Mouse (Mus musculus): Measurements from ENCODE around the gene Nap1l5.

Gene Nap1l5

DNA sequence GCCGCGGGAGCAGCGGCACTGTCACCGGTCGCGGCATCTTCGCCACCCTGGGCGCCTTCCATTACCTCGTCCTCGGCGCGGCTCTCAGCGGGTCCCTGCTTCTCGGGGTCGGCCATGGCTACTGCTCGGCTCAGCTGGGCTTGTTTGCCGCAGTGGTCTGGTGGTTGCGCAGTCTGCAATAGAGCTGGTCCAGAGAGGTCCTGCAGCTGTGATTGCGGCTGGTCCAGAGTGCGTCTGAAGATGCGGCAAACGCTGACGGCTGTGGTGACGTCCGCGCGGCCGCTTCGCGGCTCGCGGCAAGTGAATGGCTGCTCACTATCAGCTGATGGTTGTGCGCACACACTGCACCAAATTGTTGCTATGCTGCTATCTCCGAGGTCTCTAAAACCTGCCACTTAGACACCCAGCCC lies at the start of gene Nap1l5:
Nap1l5 (minus strand) TSS at position 225 of the 410 bp plus-strand sequence.
- peak; percentile 65 for DNase-seq (ENCODE audit: low spot score)

DNA sequence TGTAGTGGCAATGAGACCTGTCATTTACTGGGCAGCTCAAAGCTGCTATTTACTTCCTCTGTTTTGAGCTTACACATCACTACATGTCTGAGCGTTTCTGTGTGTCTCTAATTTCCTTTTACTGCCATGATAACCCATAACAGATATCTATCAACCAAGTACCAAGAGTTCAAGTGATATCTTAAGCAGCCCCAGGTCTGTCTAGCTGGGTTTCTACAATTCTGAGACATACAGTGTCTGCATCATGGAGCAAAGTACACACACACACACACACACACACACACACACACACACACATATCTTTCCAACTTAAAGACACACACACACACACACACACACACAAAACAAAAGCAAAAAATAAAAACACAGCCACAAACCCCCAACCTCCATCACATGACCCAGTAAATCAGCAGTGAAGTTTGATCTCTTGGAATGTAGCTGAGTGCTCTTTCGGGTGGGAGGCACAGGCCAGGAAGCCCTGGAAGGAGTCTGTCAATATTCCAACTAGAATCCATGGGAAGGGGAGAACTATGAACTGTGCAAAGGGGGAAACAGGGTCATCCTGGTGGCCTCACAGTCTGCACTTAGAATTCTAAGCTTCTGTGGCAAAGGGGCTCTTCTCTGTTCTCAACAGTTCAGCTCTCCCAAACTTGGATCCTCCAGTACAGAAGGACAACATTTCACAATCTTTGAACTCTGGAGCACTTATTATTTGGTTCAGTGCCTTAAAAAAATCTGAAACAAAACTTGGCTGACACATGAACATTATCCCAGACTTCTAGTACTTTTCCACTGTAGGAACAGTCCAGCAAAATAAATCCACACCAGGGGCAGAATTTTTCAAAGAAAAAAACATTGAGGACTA lies 44.5 kb upstream of the Nap1l5 start:
- DNase-seq (ENCODE audit: low spot score), result no peak

DNA sequence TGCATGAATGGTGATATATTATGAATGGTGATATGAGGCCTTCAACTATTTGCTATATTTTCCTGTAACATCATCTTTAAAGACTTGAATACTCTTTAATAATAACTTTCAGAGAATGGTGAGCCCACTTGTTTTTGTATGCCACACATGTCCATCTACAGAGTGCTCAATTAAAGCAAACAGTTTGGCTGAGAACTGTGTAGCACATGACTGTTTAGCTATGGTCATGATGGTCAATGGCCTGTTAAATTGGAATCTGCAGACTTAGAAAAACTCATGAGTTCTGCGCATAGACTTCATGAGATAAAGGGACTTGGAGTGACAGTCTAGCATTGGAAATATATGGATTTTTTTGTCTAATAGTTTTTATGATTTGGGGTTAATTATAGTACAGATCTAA lies 43.5 kb upstream of the Nap1l5 start:
- DNase-seq (ENCODE audit: low spot score), result no peak

DNA sequence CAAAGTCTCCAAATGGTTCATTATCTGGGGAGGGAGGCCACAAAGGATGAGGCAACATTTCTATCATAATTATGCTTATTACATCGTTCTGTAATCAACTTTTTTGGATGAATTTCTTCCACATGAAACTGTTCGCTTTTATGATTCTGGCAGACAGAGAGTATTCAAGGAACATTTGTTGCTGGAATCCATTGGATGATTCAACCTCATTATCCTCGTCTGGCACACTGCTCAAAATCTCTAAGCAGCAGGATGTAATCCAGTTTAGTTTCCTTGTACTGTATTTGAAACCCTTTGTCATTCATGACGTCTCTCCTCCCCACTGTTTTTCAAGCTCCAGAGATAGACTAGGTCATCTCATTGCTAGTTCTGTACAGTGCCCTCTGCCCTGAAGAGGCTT lies 40.0 kb upstream of the Nap1l5 start:
- no peak for DNase-seq (ENCODE audit: low spot score)

DNA sequence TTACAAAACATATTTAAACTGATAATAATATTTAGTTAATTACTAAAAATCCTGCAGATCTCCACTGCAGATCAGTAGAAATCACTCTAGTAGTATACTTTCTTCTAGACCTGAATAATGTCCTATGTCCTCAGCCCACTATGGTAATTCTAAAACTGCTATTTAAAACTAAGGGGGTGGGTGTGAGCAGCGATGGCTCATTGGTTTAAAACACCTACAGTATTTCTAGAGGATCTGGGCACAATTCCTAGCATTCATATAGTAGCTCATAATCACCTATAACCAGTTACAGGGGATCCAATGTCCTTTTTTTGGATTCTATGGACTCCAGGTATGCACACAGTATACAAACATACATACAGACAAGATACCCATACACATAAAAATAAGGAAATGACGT lies 39.4 kb upstream of the Nap1l5 start:
- no peak for DNase-seq (ENCODE audit: low spot score)

DNA sequence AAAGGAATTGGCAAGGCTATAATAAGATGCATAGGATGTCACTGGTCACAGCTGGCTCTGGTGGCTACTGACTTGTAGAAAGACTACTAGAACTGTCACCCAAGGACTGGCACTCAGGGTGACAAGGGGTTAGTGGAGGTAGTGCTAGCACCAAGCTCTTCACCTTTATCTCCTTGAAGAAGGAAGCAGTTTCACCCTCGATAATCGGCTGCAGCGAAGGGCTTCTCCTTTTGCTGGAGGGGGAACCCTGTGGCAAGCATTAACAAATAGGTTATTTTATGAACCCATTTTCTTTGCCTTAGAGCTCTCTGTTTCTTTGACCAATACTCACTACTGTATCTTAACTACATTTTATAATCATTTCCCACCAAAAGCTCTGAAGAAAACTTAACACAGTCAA lies 37.1 kb upstream of the Nap1l5 start:
- DNase-seq (ENCODE audit: low spot score), result no peak

DNA sequence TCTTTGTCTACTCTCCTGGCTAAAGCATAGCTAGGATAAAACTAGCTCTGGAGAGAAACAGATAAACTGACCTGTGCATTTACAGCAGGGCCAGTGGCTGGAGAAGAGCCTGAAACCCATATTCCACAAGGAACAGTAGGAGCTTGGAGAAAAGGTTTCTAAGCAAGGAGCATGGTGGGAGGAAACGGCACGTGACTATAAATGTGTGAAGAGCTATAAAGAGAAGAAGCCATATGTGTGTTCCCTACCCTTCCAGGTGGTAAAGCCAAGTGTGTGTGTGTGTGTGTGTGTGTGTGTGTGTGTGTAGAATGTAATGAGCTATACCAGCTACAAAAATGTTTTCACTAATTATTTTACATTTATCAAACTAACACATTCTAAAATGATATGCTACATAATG lies 35.4 kb upstream of the Nap1l5 start:
- DNase-seq (ENCODE audit: low spot score), result no peak

DNA sequence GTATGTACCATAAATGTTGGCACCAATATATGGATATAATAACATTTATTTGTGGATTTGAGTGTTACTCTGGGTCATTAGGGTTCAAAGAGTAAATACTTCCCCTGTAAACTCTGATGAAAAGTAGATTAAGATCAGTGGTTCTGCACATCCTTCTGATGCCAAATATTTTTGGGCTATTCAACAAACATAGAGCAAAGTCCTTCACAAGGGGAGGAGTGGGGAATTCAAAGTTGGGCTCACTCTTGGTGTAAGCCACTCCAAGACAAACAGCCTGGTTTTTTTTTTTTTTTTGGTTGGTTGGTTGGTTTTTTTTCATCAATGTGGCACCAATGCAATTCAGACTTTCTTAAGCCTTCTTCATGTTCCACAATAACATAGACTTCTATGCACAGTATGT lies 30.9 kb upstream of the Nap1l5 start:
- DNase-seq (ENCODE audit: low spot score), result no peak

DNA sequence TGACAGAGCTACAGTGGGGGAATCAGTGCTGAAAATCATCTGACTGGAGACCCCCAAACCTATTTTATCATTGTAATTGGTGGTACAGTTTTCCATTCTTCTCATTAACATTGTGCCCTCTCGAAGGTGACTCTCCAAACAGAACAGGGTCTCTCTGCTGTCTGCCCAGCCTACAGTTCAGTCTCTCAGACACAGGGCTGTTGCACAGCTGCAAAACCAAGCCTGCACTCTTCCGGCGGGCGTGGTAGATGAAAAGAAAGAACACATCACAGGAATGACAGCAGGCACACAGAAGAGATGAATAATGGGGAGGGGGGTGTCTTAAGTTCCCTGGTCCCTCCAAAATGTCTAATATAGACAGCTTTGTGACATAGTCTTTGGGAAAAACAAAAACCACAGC lies 27.3 kb upstream of the Nap1l5 start:
- no peak for DNase-seq (ENCODE audit: low spot score)

DNA sequence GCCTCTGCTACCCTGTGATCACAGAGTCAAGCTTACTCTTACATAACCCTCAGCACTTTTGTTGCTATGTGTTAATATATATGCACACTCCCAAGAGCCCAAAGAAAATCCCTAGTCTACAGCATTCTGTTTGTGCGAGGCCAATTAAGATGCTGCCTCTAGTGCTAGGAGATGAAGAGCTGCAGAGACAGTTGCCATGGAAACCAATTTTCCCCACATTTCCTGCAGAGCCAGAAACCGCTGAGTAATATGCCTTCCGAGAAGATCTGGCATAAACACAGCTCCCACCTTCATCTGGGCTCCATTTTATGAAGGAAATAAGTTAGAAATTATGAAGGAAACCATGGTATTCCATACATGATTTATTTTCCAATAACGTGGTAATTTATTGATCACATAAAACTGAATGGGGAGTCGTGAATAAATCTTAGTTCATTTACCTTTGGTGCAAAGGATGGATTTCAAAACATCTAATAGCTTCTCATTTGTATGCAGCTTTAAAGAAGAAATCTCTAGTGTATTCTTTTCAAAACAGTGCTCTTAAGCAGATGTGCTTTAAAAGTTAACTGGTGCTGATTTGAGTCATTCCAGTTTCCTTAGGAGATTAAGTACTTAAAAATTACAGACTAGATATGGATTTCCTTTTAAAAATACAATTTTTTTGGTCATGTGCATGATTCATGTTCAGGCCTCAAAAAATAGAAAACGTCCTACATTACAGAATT lies 26.5 kb upstream of the Nap1l5 start:
- peak; percentile 91 for DNase-seq (ENCODE audit: low spot score)

DNA sequence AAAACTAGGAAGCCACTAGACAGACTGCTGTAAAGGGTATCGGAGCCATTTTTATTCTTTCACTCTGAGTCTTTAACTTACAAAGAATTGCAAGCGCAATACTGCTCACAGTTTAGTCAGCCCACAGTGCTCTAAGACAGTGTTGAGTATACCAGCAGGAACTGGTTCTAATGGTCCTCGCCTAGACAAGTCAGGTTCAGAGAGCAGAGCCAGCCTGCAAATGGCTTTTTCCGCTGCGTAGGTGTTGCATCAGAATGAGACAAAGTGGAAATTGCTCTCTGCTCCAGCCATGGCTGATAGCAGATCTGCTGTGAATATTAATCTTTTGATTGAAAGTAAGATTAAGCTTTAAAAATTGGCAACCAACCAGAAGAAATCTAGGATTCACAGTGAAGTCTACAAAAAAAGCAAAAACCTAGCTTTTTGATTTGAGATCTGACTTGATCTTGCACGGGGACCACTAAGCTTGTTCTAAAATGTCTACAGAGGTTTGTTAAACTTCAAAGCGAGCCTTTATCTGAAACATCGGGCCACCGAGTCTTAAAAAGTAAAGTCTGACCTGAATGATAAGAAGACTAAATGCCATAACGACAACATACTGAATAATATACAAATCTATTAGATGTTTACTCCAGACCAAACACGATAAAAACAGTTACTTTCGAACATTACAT lies 25.8 kb upstream of the Nap1l5 start:
- DNase-seq (ENCODE audit: low spot score), result no peak

DNA sequence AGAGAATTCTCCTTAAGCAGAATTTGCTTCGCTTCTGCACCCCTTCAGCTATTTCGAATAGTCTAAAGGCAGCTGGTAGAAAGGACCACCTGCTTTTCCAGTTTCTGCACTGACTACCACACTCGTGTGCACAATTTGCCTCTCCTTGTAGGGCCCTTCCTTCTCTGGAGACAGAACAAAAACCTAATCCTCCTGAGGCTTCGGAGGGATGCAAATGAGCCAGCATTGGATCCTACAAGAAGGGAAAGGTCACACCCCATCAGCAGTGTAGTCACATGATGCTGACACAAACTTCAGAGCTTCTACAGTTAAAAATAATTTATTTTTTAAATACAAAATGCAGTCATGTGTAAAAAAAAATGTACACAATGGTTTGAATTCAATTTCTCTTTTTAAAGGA lies 24.3 kb upstream of the Nap1l5 start:
- no peak for DNase-seq (ENCODE audit: low spot score)

DNA sequence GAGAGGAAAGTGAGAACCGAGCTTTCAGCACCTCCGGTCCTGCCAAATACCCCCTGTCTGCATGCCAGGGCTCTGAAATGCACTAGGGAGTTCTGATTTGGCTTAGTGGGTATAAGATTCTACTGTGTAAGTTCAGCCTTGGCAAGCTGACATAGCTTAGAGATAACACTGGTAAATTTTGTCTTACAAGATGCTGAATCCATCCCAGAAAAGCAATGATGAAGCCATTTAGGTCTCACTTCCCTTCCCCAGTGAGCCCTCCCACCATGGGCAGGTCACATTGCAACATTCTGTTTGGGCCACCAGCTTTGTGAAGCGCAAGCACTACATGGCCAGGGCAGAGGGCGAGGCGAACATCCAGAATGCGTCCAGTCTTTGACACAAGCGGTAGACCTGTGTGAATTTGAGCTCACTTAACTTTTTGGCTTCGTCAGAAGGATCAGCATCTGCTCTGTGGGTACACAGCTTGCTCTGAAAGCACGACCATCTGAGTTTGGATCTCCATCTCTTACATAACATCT lies 23.1 kb upstream of the Nap1l5 start:
- DNase-seq (ENCODE audit: low spot score), result no peak

DNA sequence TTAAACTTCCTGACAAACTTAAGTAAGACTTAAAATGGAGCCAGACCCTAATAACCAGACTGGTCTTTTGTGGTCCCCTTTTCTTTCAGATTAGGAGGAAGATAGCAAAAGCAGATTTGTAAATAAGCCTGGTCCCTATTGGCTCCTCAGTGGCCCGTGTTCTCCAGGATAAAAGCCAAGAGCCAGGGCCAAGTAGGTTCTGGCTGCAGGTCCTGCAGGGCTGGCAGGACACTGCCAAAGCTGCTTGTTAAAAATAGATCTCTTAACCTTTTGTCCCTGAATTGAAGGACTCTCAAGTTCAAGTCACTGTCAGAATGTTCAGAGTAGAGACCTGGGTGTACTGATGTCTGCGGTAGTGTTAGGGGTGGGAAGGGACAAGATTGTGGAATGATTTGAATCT lies 21.0 kb upstream of the Nap1l5 start:
- DNase-seq (ENCODE audit: low spot score), result no peak

DNA sequence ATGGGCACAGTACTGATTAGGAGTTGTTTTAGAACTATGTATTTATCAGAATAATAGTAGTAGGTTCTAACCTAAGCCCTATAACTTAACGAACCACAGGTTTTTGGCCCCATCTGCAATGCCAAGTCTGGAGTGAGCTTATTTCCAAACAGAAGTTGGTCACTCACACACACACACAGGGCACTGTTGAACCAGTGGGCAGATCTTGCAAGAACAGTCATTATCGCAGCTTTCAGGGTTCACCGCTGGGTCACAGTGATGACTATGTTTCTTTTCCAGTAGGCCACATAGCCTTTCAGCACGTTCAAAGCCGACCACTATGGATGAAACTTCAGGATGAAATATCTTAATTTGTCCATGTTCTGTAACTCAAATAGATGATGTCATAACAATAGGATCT lies 15.6 kb upstream of the Nap1l5 start:
- no peak for DNase-seq (ENCODE audit: low spot score)

DNA sequence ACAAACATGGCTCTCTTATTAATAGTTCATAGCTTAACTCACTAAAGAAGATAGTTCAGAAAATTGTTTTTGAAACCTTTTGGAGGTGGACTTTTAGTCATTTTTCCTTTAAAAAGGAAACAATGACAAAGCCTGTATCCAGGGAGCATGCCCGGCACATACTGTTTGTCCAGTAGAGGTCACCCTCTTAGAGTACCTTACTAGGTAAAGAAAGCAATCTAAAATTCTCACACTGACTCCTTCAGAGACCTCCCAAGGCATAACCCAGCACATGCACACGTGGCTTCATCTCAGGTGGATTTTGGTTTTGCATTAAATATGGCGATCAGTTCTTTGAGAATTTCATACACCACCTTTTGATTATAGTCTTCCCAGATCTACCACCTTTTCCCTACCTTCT lies 14.7 kb upstream of the Nap1l5 start:
- no peak for DNase-seq (ENCODE audit: low spot score)

DNA sequence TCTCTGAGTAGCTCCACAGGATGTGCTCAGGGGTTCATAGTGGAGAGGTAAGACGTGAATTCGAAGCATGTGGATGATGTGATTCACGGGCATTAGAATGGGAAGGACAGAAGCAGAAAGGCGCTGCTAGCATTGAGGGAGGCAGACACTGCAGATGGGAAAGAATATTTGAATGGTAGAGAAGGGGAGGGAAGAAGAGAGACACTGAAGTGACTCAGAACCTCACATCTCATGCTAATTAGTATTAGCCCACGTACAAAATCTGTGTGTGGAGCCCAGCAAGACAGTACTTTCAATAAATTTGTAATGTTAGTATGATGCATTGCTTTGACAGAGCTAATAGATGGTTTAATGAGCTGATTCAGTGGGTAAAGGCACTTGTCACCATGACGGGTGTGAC lies 13.9 kb upstream of the Nap1l5 start:
- no peak for DNase-seq (ENCODE audit: low spot score)

DNA sequence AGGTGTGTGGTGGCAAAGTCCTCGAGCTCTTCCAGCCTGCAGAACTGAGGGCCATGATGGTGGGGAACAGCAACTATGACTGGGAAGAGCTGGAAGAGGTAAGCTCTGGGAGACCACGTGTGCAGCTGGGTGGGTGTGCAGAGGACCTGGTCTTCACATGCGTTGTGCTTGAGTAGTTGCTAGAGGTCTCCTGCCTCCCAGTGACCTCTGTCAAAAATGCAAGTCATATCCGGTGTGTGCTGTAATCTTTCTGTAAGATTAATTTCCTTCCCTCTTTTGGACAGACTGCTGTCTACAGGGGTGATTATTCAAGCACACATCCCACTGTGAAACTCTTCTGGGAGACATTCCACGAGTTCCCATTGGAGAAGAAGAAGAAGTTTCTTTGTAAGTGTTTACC lies 9.6 kb upstream of the Nap1l5 start:
- no peak for DNase-seq (ENCODE audit: low spot score)

DNA sequence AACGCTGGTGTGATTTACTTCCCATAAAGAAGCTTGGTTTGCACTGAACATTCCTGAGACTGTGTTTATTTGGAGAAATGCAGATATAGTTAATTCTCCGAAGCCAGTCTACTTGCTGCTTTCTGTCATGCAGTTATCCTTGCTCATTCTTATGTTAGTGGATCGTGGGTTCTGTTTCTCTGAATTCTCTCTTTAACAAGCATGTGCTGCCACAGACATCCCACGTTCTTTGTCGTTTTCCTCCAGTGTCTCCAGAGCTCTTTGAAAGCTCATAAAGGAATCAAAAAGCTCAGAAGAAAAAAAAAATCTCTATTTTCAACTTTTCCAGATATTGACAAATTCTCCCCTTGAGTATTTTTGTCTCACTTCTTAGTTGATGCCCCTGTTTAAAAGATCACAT lies 7.1 kb upstream of the Nap1l5 start:
- no peak for DNase-seq (ENCODE audit: low spot score)

DNA sequence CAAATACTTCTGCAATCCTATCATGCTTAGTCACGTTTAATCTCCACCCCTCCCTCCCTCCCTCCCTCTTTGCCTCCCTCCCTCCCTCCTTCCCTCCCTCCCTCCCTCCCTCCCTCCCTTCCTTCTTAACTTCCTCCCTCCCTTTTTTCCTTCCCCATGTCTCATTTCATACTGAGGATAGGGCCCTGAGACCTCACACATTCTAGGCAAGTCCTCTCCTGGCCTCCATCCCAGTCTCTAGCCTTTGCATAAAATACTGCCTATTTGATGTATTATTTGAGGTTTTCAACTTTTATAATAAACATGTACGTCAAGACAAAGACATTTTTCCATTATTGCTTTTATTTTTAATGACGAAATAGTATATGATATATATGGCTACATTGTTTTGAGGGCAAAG lies 6.7 kb upstream of the Nap1l5 start:
- no peak for DNase-seq (ENCODE audit: low spot score)

DNA sequence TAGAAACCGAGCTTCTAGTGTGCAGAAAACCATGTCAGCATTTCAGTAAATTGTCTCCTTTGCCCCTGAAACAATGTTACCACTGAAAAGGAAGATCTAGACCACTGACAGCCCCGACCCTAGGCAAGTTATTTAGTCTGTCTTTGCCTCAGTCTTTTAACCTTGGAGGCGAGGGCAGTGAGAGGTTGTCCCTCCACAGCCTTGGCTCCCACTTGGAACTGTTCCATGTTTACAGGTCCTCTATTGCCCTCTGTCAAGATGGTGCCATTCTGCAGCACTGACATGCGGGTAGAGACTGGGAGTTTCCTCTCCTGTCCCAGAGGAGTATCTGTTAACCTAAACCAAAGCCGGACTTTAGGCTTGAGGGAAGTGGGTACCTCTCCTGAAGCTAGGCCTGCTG lies 6.0 kb upstream of the Nap1l5 start:
- DNase-seq (ENCODE audit: low spot score), result no peak

DNA sequence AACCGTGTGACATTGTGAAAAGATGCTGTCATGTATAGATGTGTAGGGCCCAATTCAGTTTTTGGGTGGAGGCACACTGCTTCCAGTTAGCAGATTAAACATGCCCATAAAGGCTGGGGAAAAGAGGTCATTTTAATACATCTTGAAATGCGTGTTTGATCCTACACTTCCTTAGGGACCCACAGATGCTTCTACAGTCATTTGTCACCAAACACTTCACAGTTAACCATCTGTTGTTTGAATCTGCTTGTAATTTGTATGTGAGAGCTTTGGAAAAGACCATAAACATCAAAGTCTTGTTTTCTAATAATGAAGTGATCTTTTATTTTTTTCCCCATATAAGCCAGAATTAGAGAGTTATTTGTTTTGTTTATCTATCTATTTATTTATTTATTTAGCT lies 915 bp upstream of the Nap1l5 start:
- no peak for DNase-seq (ENCODE audit: low spot score)

DNA sequence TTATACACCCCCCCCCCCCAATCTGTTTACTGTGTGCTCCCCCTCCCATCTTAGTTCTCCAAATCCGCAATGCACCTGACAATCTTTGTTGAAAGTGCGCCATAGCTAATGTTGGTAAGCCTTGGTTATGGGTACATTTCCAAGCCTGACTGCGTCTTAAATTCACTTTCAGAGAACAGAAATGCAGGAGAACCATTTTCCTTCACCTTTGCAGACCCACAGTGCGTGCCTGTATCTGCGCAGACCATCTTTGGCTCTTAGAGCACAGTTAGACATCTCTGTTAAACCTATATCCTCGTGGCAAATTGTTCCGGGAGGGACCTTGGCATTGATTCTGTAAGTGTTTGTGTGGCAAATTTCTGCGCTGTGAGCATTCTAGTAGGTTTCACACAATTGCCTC lies 460 bp upstream of the Nap1l5 start:
- no peak for DNase-seq (ENCODE audit: low spot score)

Data from left cerebral cortex, adult 11 months (tissue).